Mouse (Mus musculus): ENCODE results near the gene Ntsr2. TPM values are rescaled to one million over a fixed set of nuclear protein-coding genes. Genes with fewer than 3 reads are reported as not detected.
"Not testable (repeated sequence)": the region's sequence is repeated elsewhere in the genome, so short reads cannot be mapped to it uniquely, and the experiment has no call there.

Ntsr2 gene
- polyA plus RNA-seq, 1 experiment from 2014 or later = 0.13 TPM

GRCm38 (mm10) chr12:16656906-16657875 lies 4.0 kb downstream of the Ntsr2 start:
- Histone ChIP-seq H3K9ac (no peak overlapping the region), H3K27ac (no peak overlapping the region), H3K27me3 (peaks cover 40% of the 10 kb centered on the region), H3K4me1 (peaks cover 5% of the 10 kb centered on the region), H3K4me3 (replicated peaks) (no peak overlapping the region), H3K9me3 (no peaks in the 10 kb centered on the region), H3K36me3 (replicated peaks) (no peaks in the 10 kb centered on the region), H3K4me2 (no peak overlapping the region)
- WGBS = 81% methylated on average over 5 of the region's 5 CpGs
- ATAC-seq (ENCODE audit: low FRiP score) = no peak

GRCm38 (mm10) chr12:16661459-16661858 lies 8.3 kb downstream of the Ntsr2 start:
- H3K4me3 ChIP-seq (replicated peaks) = no peak overlapping the region
- no peak overlapping the region for H3K9ac ChIP-seq
- no peak overlapping the region for H3K4me2 ChIP-seq
- no peak for ATAC-seq (ENCODE audit: low FRiP score)
- H3K36me3 ChIP-seq (replicated peaks) = no peaks in the 10 kb centered on the region
- no peak overlapping the region for H3K27ac ChIP-seq
- peaks cover 3% of the 10 kb centered on the region; the same call in 1 of the 2 replicates for H3K4me1 ChIP-seq
- no peaks in the 10 kb centered on the region for H3K27me3 ChIP-seq
- WGBS = 89% methylated on average over 10 of the region's 10 CpGs
- no peaks in the 10 kb centered on the region for H3K9me3 ChIP-seq

GRCm38 (mm10) chr12:16661936-16662335 lies 8.8 kb downstream of the Ntsr2 start:
- no peaks in the 10 kb centered on the region for H3K27me3 ChIP-seq
- no peaks in the 10 kb centered on the region for H3K36me3 ChIP-seq (replicated peaks)
- H3K4me1 ChIP-seq = peaks cover 3% of the 10 kb centered on the region; the same call in 1 of the 2 replicates
- ATAC-seq (ENCODE audit: low FRiP score) = no peak
- H3K9ac ChIP-seq = no peak overlapping the region
- no peak overlapping the region for H3K4me3 ChIP-seq (replicated peaks)
- H3K9me3 ChIP-seq = no peaks in the 10 kb centered on the region
- WGBS = 92% methylated on average over 2 of the region's 2 CpGs
- no peak overlapping the region for H3K4me2 ChIP-seq
- no peak overlapping the region for H3K27ac ChIP-seq

- no peaks in the 10 kb centered on the region for H3K9me3 ChIP-seq
- no peaks in the 10 kb centered on the region for H3K27me3 ChIP-seq
- no peak for ATAC-seq (ENCODE audit: low FRiP score)
- no peak overlapping the region for H3K27ac ChIP-seq
- H3K4me2 ChIP-seq = no peak overlapping the region
- WGBS = 73% methylated on average over 6 of the region's 6 CpGs
- peaks cover 3% of the 10 kb centered on the region; the same call in 1 of the 2 replicates for H3K4me1 ChIP-seq
- H3K9ac ChIP-seq = no peak overlapping the region
- H3K36me3 ChIP-seq (replicated peaks) = no peaks in the 10 kb centered on the region
- no peak overlapping the region for H3K4me3 ChIP-seq (replicated peaks)
These were observed 9.9 kb downstream of the Ntsr2 start for GRCm38 (mm10) chr12:16662955-16663585.

GRCm38 (mm10) chr12:16665022-16665421 lies 11.8 kb downstream of the Ntsr2 start:
- no peaks in the 10 kb centered on the region for H3K27me3 ChIP-seq
- H3K36me3 ChIP-seq (replicated peaks) = no peaks in the 10 kb centered on the region
- no peak overlapping the region for H3K27ac ChIP-seq
- H3K9ac ChIP-seq = no peak overlapping the region
- H3K4me2 ChIP-seq = no peak overlapping the region
- H3K9me3 ChIP-seq = no peaks in the 10 kb centered on the region
- no peak; the same call in 1 of the 2 replicates for ATAC-seq (ENCODE audit: low FRiP score)
- no peak overlapping the region for H3K4me3 ChIP-seq (replicated peaks)
- no CpG with 5 or more reads among the region's 2 CpGs for WGBS
- peaks cover 5% of the 10 kb centered on the region; the same call in 1 of the 2 replicates for H3K4me1 ChIP-seq

GRCm38 (mm10) chr12:16669176-16669575 lies 16.0 kb downstream of the Ntsr2 start:
- WGBS = 69% methylated on average over 3 of the region's 3 CpGs
- H3K4me3 ChIP-seq (replicated peaks) = no peak overlapping the region
- no peak overlapping the region for H3K27ac ChIP-seq
- H3K27me3 ChIP-seq = no peaks in the 10 kb centered on the region
- peaks cover 5% of the 10 kb centered on the region; the same call in 1 of the 2 replicates for H3K4me1 ChIP-seq
- no peak overlapping the region for H3K4me2 ChIP-seq
- H3K36me3 ChIP-seq (replicated peaks) = no peaks in the 10 kb centered on the region; the same call in 1 of the 2 replicates
- no peak overlapping the region for H3K9ac ChIP-seq
- H3K9me3 ChIP-seq = no peaks in the 10 kb centered on the region
- ATAC-seq (ENCODE audit: low FRiP score) = no peak

GRCm38 (mm10) chr12:16672246-16672645 lies 19.1 kb downstream of the Ntsr2 start:
- Histone ChIP-seq H3K4me3 (replicated peaks) (no peak overlapping the region), H3K27me3 (no peaks in the 10 kb centered on the region), H3K9me3 (no peaks in the 10 kb centered on the region), H3K27ac (no peak overlapping the region), H3K4me1 (0 out of 2 replicates have a peak, but pooled peaks cover 2% of the 10 kb centered on the region), H3K36me3 (replicated peaks) (no peaks in the 10 kb centered on the region; the same call in 1 of the 2 replicates), H3K4me2 (no peak overlapping the region), H3K9ac (no peak overlapping the region)
- WGBS = 96% methylated on average over 10 of the region's 10 CpGs
- no peak for ATAC-seq (ENCODE audit: low FRiP score)

GRCm38 (mm10) chr12:16690631-16691030 lies 37.4 kb downstream of the Ntsr2 start:
- Histone ChIP-seq H3K27ac (no peak overlapping the region), H3K27me3 (no peaks in the 10 kb centered on the region), H3K4me2 (no peak overlapping the region), H3K4me1 (no peaks in the 10 kb centered on the region), H3K9ac (no peak overlapping the region), H3K9me3 (no peaks in the 10 kb centered on the region), H3K4me3 (replicated peaks) (no peak overlapping the region), H3K36me3 (replicated peaks) (0 out of 2 replicates have a peak, but pooled peaks cover 3% of the 10 kb centered on the region)
- ATAC-seq (ENCODE audit: low FRiP score) = no peak
- WGBS = 90% methylated on average over 9 of the region's 9 CpGs

GRCm38 (mm10) chr12:16694783-16695182 lies 41.6 kb downstream of the Ntsr2 start:
- Histone ChIP-seq H3K4me2 (no peak overlapping the region), H3K27ac (no peak overlapping the region), H3K27me3 (no peaks in the 10 kb centered on the region), H3K4me1 (no peaks in the 10 kb centered on the region), H3K4me3 (replicated peaks) (no peak overlapping the region), H3K9ac (no peak overlapping the region), H3K9me3 (no peaks in the 10 kb centered on the region), H3K36me3 (replicated peaks) (0 out of 2 replicates have a peak, but pooled peaks cover 3% of the 10 kb centered on the region)
- no peak for ATAC-seq (ENCODE audit: low FRiP score)
- 79% methylated on average over 5 of the region's 5 CpGs for WGBS

- not testable (repeated sequence) for H3K9ac ChIP-seq; H3K4me1 ChIP-seq; H3K27ac ChIP-seq; H3K4me2 ChIP-seq; H3K9me3 ChIP-seq; H3K36me3 ChIP-seq (replicated peaks); H3K27me3 ChIP-seq; ATAC-seq (ENCODE audit: low FRiP score); H3K4me3 ChIP-seq (replicated peaks)
- WGBS = 98% methylated on average over 7 of the region's 8 CpGs
These were observed 42.1 kb downstream of the Ntsr2 start for GRCm38 (mm10) chr12:16695252-16695651.

GRCm38 (mm10) chr12:16696146-16696545 lies 43.0 kb downstream of the Ntsr2 start:
- no peak overlapping the region for H3K4me2 ChIP-seq
- H3K36me3 ChIP-seq (replicated peaks) = 0 out of 2 replicates have a peak, but pooled peaks cover 6% of the 10 kb centered on the region
- ATAC-seq (ENCODE audit: low FRiP score) = no peak
- H3K9me3 ChIP-seq = no peaks in the 10 kb centered on the region
- 91% methylated on average over 13 of the region's 13 CpGs for WGBS
- no peaks in the 10 kb centered on the region for H3K27me3 ChIP-seq
- H3K4me1 ChIP-seq = no peaks in the 10 kb centered on the region
- no peak overlapping the region for H3K9ac ChIP-seq
- H3K27ac ChIP-seq = no peak overlapping the region
- H3K4me3 ChIP-seq (replicated peaks) = no peak overlapping the region

GRCm38 (mm10) chr12:16698691-16699090 lies 45.5 kb downstream of the Ntsr2 start:
- WGBS = 95% methylated on average over 1 of the region's 1 CpGs
- Histone ChIP-seq H3K27me3 (no peaks in the 10 kb centered on the region), H3K27ac (no peak overlapping the region), H3K4me3 (replicated peaks) (no peak overlapping the region), H3K9ac (no peak overlapping the region), H3K9me3 (no peaks in the 10 kb centered on the region), H3K4me1 (no peaks in the 10 kb centered on the region), H3K36me3 (replicated peaks) (peaks cover 6% of the 10 kb centered on the region; the same call in 1 of the 2 replicates), H3K4me2 (no peak overlapping the region)
- ATAC-seq (ENCODE audit: low FRiP score) = no peak
